8 mouse cellular contexts compared by ENCODE assay signal in the genomic region with DNA sequence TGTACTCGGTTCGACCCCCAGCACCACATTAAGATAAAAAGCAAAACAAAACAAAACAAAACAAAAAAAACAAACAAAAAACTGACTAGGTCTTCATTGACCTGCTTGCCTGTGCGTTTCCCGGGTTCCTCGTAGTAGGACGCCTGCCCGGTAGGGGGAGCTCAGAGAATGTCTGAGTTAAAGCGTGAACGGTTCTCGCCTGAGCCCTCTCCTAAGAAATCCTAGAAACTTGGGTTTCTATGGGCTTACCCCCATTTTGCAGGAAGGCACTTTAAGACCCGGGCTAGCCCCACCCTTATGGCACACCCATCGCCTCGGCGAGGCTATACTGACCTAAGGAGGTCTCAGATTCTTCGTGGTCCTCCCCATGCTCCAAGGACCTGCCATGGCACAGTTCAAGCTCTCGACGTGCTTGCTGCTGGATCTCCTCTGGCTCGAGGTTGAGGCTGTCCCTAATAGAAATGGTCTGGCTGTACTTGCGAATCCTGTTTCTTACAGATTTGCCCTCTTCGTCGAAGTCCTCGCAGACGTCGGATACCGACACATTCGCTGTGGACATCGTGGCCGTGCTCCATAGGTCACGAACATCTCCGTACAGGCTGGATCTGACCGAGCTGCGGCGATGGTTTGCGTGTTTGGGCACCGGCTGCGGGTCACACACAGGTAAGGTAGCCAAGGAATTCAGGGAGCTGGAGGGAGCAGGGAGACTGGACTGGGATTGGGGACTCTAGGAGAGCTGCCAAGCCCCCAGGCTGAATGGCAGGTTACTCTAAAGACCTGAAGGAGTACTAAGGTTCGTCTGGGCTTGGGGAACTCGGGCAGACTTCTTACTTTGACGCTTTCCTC. TPM values are rescaled to one million over a fixed set of nuclear protein-coding genes. Genes with fewer than 3 reads are reported as not detected.
DNase-seq lines count a peak whose midpoint lies in the region; ATAC-seq lines count a peak whose summit lies in the region.

No protein-coding gene starts in this region.

- 3% methylated on average over 39 of the region's 39 CpGs for WGBS in limb, embryonic 10.5 days
- WGBS in midbrain, embryonic 13.5 days, result 4% methylated on average over 39 of the region's 39 CpGs

- H3K27ac ChIP-seq in limb, embryonic 10.5 days, result no peak overlapping the region
- no peak overlapping the region for H3K27ac ChIP-seq in midbrain, embryonic 13.5 days

- H3K9ac ChIP-seq in midbrain, embryonic 13.5 days (replicated peaks), result no peak overlapping the region

- no peaks in the 10 kb centered on the region for H3K36me3 ChIP-seq in limb, embryonic 10.5 days
- H3K36me3 ChIP-seq in midbrain, embryonic 13.5 days, result no peaks in the 10 kb centered on the region

- H3K27me3 ChIP-seq in limb, embryonic 10.5 days (ENCODE audit: low read depth, poor library complexity, severe bottlenecking), result peaks cover 76% of the 10 kb centered on the region
- peaks cover 71% of the 10 kb centered on the region for H3K27me3 ChIP-seq in midbrain, embryonic 13.5 days

- peak overlapping the region; percentile 9; the same call in 1 of the 2 replicates for H3K4me2 ChIP-seq in midbrain, embryonic 13.5 days (replicated peaks)

- H3K9me3 ChIP-seq in limb, embryonic 10.5 days (replicated peaks), result 0 out of 2 replicates have a peak, but pooled peaks cover 3% of the 10 kb centered on the region
- H3K9me3 ChIP-seq in midbrain, embryonic 13.5 days, result no peaks in the 10 kb centered on the region

- ATAC-seq in midbrain, embryonic 13.5 days, result no peak
- ATAC-seq in granulocyte monocyte progenitor cell, adult 5-6 weeks (replicated peaks; ENCODE audit: poor library complexity, severe bottlenecking), result no peak

- peaks cover 48% of the 10 kb centered on the region for H3K4me1 ChIP-seq in limb, embryonic 10.5 days
- peaks cover 43% of the 10 kb centered on the region for H3K4me1 ChIP-seq in midbrain, embryonic 13.5 days (replicated peaks)

- H3K4me3 ChIP-seq in limb, embryonic 10.5 days, result peak overlapping the region; percentile 23
- no peak overlapping the region for H3K4me3 ChIP-seq in midbrain, embryonic 13.5 days (replicated peaks)

- DNase-seq in adipocyte (ENCODE audit: low spot score), result peak; percentile 83
- DNase-seq in cerebellum, postnatal 36 days, result peak; percentile 93
- DNase-seq in heart, adult 11 months, result peak; percentile 95
- DNase-seq in kidney, adult 18-20 months, result peak; percentile 93
- DNase-seq in limb, embryonic 10.5 days (ENCODE audit: low spot score), result peak; percentile 84
- peak; percentile 68 to 81 for DNase-seq in spleen, postnatal 14 days (ENCODE audit: low spot score in 2 of 2)

RNA-seq across cellular contexts. Expression of a gene that starts 0.5 kb away (rescaled TPM):
- polyA plus RNA-seq in limb, embryonic 10.5 days (2016; fragmentation: Nextera tagmentation; extraction: Ambion mirVana), result 0.76 and 0.93 TPM in 2 replicates
- 0.55 TPM in 1 of 2 replicates, not detected in the other for polyA plus RNA-seq in midbrain, embryonic 13.5 days (2015; fragmentation: Nextera tagmentation; extraction: Ambion mirVana)
- 3.0 TPM in 1 of 2 replicates, not detected in the other for total RNA-seq in granulocyte monocyte progenitor cell, adult 5-6 weeks (2014; fragmentation: Nextera tagmentation)
- 2.8 and 4.5 TPM in 2 replicates for total RNA-seq in granulocyte monocyte progenitor cell, adult 5-6 weeks (2017)

RNA-seq across cellular contexts. Expression of a gene that starts 3.1 kb away (rescaled TPM):
- polyA plus RNA-seq in limb, embryonic 10.5 days (2016; fragmentation: Nextera tagmentation; extraction: Ambion mirVana), result 6.2 and 7.0 TPM in 2 replicates
- 14.5 and 18.3 TPM in 2 replicates for polyA plus RNA-seq in midbrain, embryonic 13.5 days (2015; fragmentation: Nextera tagmentation; extraction: Ambion mirVana)
- total RNA-seq in granulocyte monocyte progenitor cell, adult 5-6 weeks (2014; fragmentation: Nextera tagmentation), result 10.7 and 29.3 TPM in 2 replicates
- 15.5 and 18.6 TPM in 2 replicates for total RNA-seq in granulocyte monocyte progenitor cell, adult 5-6 weeks (2017)

RNA-seq across cellular contexts. Expression of a gene that starts 9.6 kb away (rescaled TPM):
- 0.11 TPM in 1 of 2 replicates, not detected in the other for polyA plus RNA-seq in limb, embryonic 10.5 days (2016; fragmentation: Nextera tagmentation; extraction: Ambion mirVana)
- 0.28 and 0.79 TPM in 2 replicates for polyA plus RNA-seq in midbrain, embryonic 13.5 days (2015; fragmentation: Nextera tagmentation; extraction: Ambion mirVana)
- total RNA-seq in granulocyte monocyte progenitor cell, adult 5-6 weeks (2014; fragmentation: Nextera tagmentation), result not detected in 2 replicates
- not detected in 2 replicates for total RNA-seq in granulocyte monocyte progenitor cell, adult 5-6 weeks (2017)

RNA-seq across cellular contexts. Expression of a gene that starts 14.8 kb away (rescaled TPM):
- 122 and 131 TPM in 2 replicates for polyA plus RNA-seq in limb, embryonic 10.5 days (2016; fragmentation: Nextera tagmentation; extraction: Ambion mirVana)
- 231 and 236 TPM in 2 replicates for polyA plus RNA-seq in midbrain, embryonic 13.5 days (2015; fragmentation: Nextera tagmentation; extraction: Ambion mirVana)
- 352 and 419 TPM in 2 replicates for total RNA-seq in granulocyte monocyte progenitor cell, adult 5-6 weeks (2014; fragmentation: Nextera tagmentation)
- total RNA-seq in granulocyte monocyte progenitor cell, adult 5-6 weeks (2017), result 522 and 534 TPM in 2 replicates

RNA-seq across cellular contexts. Expression of a gene that starts 15.2 kb away (rescaled TPM):
- 157 and 168 TPM in 2 replicates for polyA plus RNA-seq in limb, embryonic 10.5 days (2016; fragmentation: Nextera tagmentation; extraction: Ambion mirVana)
- 136 and 139 TPM in 2 replicates for polyA plus RNA-seq in midbrain, embryonic 13.5 days (2015; fragmentation: Nextera tagmentation; extraction: Ambion mirVana)
- 149 and 152 TPM in 2 replicates for total RNA-seq in granulocyte monocyte progenitor cell, adult 5-6 weeks (2014; fragmentation: Nextera tagmentation)
- total RNA-seq in granulocyte monocyte progenitor cell, adult 5-6 weeks (2017), result 156 and 160 TPM in 2 replicates
